Mouse (Mus musculus) liver, embryonic 16.5 days (tissue): ENCODE results near the gene Ptpn6. TPM values are rescaled to one million over a fixed set of nuclear protein-coding genes. Genes with fewer than 3 reads are reported as not detected.

Experiments
- ATAC-seq: fragments of 200-750 bp; cut with Nextera tagmentation; 2 replicates; pipeline ENCODE4 v1.8.0; 2017; ENCODE audit warnings: low read depth, mild to moderate bottlenecking, moderate number of reproducible peaks, moderate library complexity
- H3K27ac ChIP-seq: fragments of 300-500 bp; sonication (generic); 2 replicates; pipeline ENCODE4 v1.5.1; 2014; ENCODE audit warnings: mild to moderate bottlenecking, low read length
- H3K27me3 ChIP-seq: fragments of 300-500 bp; sonication (generic); 2 replicates; pipeline ENCODE4 v1.6.1; 2014; ENCODE audit warnings: low read depth, low read length, mixed read lengths; ENCODE audit not compliant: control insufficient read depth, insufficient read depth
- H3K36me3 ChIP-seq: fragments of 300-500 bp; sonication (generic); 2 replicates; pipeline ENCODE4 v1.6.1; 2014; ENCODE audit warnings: mild to moderate bottlenecking; ENCODE audit not compliant: control insufficient read depth, insufficient read depth
- H3K4me1 ChIP-seq: fragments of 300-500 bp; sonication (generic); 2 replicates; pipeline ENCODE4 v1.6.1; 2014; ENCODE audit warnings: low read depth, low read length, mixed read lengths; ENCODE audit not compliant: control insufficient read depth
- H3K4me2 ChIP-seq: fragments of 300-500 bp; sonication (generic); 2 replicates; pipeline ENCODE4 v1.6.1; 2014; ENCODE audit warnings: low read depth, low read length, mixed read lengths
- H3K4me3 ChIP-seq: fragments of 300-500 bp; sonication (generic); 2 replicates; pipeline ENCODE4 v1.5.1; 2014; ENCODE audit warnings: low read depth, mild to moderate bottlenecking, low read length
- H3K9ac ChIP-seq: fragments of 300-500 bp; sonication (generic); 2 replicates; pipeline ENCODE4 v1.6.1; 2014; ENCODE audit warnings: low read depth, low read length
- H3K9me3 ChIP-seq: fragments of 300-500 bp; sonication (generic); replicated peaks from 2 replicates; pipeline ENCODE4 v1.6.1; 2016; ENCODE audit warnings: low read length; ENCODE audit not compliant: control insufficient read depth
- WGBS: fragments of 180-500 bp; shearing (Covaris S2); extraction: QIAGEN DNeasy Blood & Tissue Kit; methylation state at CpG from one replicate; pipeline ENCODE4 v1.1.7; 2014; ENCODE audit not compliant: insufficient replicate concordance; 5-methylcytosine and 5-hydroxymethylcytosine counted together
- polyA plus RNA-seq: library from polyadenylated mRNA; unstranded; fragments of >200 nt; fragmentation: Nextera tagmentation; extraction: Ambion mirVana; gene quantifications from 2 replicates; pipeline ENCODE4 v1.2.1, GENCODE M21; 2015

The Ptpn6 gene
- polyA plus RNA-seq = 38.2 and 38.3 TPM in 2 replicates

DNA sequence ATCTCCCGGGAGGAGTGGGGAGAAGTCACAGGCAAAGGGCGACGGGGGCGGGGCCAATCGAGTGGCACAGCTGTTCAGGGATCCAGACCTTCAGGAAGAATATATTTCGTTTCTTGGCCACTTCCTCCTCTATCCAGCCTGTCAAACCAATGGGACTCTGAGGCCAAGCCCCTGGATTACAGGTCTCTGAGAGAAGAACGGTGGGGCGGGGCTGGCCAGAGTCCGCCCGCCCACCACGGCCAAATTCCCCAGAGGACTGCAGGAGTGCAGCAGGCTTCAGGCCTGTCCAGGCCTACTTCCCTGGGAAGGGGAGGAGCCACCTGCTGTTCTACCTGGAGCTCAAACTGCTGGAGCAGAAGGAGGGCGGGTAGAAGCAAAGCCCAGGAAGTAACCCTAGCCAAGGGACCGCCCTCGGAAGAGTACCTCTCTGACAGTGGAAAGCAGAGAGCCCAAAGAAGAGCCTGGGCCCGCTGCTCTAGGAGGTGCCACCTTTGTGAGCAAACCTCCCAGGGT is at the start of gene Ptpn6:
Gene Ptpn6, minus strand, starts transcription at position 204 of the 513 bp plus-strand sequence.
- ATAC-seq = peak; percentile 61
- Histone ChIP-seq H3K4me1 (peaks cover 30% of the 10 kb centered on the region), H3K9ac (peak within 1 kb of the TSS; percentile 75), H3K27ac (peak within 1 kb of the TSS; percentile 96), H3K4me2 (peak within 1 kb of the TSS; percentile 95), H3K27me3 (no peaks in the 10 kb centered on the region), H3K36me3 (no peaks in the 10 kb centered on the region), H3K4me3 (peak within 1 kb of the TSS; percentile 37), H3K9me3 (no peaks in the 10 kb centered on the region)
- WGBS = 21% methylated on average over 15 of the region's 15 CpGs

DNA sequence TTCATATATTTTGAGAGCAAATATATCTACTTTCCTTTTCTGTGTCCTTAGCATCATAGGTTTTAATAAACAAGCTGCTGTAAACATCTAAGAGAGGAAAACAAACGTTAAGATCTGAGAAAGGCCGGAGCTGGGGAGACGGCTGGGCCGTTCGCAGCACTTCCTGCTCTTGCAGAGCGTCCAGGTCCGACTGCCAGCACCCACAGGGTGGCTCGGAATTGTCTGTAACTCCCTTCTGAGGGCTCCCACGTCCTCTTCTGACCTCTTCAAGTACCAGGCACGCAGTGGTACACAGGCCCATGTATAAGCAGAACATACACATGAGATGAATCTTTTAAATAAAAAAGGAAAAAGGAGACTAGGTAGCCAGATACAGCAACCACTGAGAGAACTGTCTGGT is 49.2 kb upstream of the Ptpn6 start:
- Histone ChIP-seq H3K36me3 (no peaks in the 10 kb centered on the region), H3K4me3 (no peak overlapping the region), H3K4me2 (no peak overlapping the region), H3K27ac (no peak overlapping the region), H3K4me1 (peaks cover 4% of the 10 kb centered on the region; the same call in 1 of the 2 replicates), H3K27me3 (no peaks in the 10 kb centered on the region), H3K9ac (no peak overlapping the region), H3K9me3 (no peaks in the 10 kb centered on the region)
- no peak for ATAC-seq
- 63% methylated on average over 10 of the region's 10 CpGs for WGBS

DNA sequence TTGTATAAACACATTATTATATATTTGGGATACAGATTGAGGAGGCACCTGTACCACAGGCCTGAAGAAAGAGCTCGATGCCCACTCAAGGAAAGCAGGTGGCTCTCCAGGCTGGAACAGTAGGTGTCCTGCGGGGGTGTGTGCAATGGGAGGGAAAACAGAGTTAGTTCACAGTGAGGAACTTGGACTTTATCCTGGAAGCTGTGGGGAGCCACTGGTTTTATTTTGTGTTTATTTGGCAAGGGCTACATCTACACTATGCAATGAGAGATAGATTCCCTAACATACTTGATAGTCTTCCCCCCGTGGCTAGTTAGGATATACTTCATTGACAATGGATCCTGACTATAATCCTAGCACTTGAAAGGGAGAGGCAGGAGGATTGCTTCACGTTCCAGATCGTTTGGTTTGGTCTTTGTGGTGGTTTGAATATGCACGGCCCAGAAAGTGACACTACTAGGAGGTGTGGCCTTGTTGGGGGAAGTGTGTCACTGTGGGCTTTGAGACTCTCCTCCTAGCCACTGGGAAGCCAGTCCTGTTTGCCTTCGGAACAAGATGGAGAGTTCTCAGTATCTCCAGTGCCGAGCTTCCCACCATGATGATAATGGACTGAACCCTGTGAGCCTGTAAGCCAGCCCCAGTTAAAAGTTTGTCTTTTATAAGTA is 48.4 kb upstream of the Ptpn6 start:
- H3K4me1 ChIP-seq = peaks cover 4% of the 10 kb centered on the region; the same call in 1 of the 2 replicates
- no peak overlapping the region for H3K4me3 ChIP-seq
- ATAC-seq = peak; percentile 66
- H3K27me3 ChIP-seq = no peaks in the 10 kb centered on the region
- H3K36me3 ChIP-seq = no peaks in the 10 kb centered on the region
- H3K9me3 ChIP-seq = no peaks in the 10 kb centered on the region
- H3K9ac ChIP-seq = no peak overlapping the region
- peak overlapping the region; percentile 35; the same call in 1 of the 2 replicates for H3K27ac ChIP-seq
- WGBS = 30% methylated on average over 8 of the region's 8 CpGs
- H3K4me2 ChIP-seq = no peak overlapping the region

DNA sequence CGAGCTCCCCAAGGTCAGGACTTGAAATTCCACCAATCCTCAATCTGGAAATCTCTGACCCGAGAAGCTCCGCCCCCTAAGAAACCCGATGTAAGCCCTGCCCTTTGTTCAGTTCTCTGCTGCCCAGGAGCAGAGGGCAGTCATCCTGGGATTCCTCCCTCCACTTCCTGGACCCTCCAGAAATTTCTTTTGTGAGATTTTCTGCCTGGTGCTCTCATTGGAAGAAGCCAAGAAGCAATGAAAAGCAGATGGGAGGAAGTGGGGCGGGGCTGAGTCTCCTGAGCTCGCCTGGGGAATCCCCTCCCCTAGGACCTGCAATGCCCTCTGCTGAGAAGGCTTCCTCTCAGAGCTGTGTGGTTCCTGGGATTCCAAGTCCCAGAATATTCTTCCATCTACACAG is 43.9 kb upstream of the Ptpn6 start:
- Histone ChIP-seq H3K4me2 (peak overlapping the region; percentile 27; the same call in 1 of the 2 replicates), H3K9me3 (no peaks in the 10 kb centered on the region), H3K27ac (no peak overlapping the region), H3K27me3 (peaks cover 26% of the 10 kb centered on the region), H3K9ac (no peak overlapping the region), H3K36me3 (no peaks in the 10 kb centered on the region), H3K4me3 (peak overlapping the region; percentile 26), H3K4me1 (no peaks in the 10 kb centered on the region; the same call in 1 of the 2 replicates)
- ATAC-seq = 0 out of 2 replicates have a peak, but pooled peaks have one; percentile 16
- WGBS = 12% methylated on average over 6 of the region's 6 CpGs

DNA sequence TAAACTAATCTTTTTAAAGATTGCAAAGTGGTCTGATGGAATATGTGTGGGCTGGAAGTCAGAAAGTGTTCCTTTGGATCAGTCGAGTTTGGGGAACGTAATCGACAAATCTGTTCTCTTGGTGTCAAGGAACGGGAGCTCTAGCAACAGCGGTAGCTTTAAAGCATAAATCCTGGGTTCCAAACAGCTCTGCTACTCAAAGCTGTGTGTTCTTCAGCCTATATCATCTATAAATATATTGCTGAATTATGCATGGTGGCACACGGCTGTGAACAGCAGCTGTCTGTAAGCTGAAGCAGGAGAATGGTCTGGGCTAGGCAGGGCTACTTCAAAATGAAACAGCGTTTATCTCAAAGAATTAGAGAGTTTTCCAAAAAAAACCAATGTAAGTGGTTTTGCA is 42.4 kb upstream of the Ptpn6 start:
- no peak for ATAC-seq
- H3K9ac ChIP-seq = no peak overlapping the region
- H3K4me1 ChIP-seq = no peaks in the 10 kb centered on the region; the same call in 1 of the 2 replicates
- H3K4me2 ChIP-seq = no peak overlapping the region
- WGBS = 66% methylated on average over 7 of the region's 7 CpGs
- no peak overlapping the region for H3K4me3 ChIP-seq
- H3K27ac ChIP-seq = no peak overlapping the region
- H3K36me3 ChIP-seq = no peaks in the 10 kb centered on the region
- peaks cover 26% of the 10 kb centered on the region for H3K27me3 ChIP-seq
- H3K9me3 ChIP-seq = no peaks in the 10 kb centered on the region

DNA sequence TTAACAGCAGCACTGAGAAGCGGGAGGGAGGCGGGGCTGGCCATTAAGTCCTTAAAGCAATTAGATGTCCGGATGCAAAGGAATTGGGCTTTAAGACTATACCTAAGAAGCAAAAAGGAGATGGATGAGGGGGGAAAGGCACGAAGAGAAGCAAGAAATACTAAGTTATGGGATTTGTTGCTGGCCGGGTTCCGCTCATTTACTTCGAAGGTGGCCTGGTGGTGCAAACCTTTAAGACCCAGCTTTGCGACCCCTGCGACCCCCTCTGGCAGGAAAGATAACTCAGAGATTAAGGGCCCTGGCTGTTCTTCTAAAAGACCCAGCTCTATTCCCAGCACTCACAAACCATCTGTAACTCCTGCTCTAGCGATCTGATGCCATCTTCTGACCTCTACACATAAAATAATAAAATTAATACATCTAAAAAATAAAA is 41.5 kb upstream of the Ptpn6 start:
- Histone ChIP-seq H3K9me3 (no peaks in the 10 kb centered on the region), H3K4me3 (peak overlapping the region; percentile 15), H3K9ac (no peak overlapping the region), H3K4me2 (peak overlapping the region; percentile 45), H3K4me1 (no peaks in the 10 kb centered on the region; the same call in 1 of the 2 replicates), H3K36me3 (no peaks in the 10 kb centered on the region), H3K27ac (no peak overlapping the region), H3K27me3 (peaks cover 26% of the 10 kb centered on the region)
- 14% methylated on average over 10 of the region's 10 CpGs for WGBS
- no peak for ATAC-seq

- H3K4me2 ChIP-seq = peak within 1 kb of the TSS; percentile 45
- no peak for ATAC-seq
- no peaks in the 10 kb centered on the region for H3K36me3 ChIP-seq
- WGBS = 2% methylated on average over 23 of the region's 23 CpGs
- peak within 1 kb of the TSS; percentile 15 for H3K4me3 ChIP-seq
- peaks cover 26% of the 10 kb centered on the region for H3K27me3 ChIP-seq
- H3K27ac ChIP-seq = no peak within 1 kb of the TSS
- H3K4me1 ChIP-seq = no peaks in the 10 kb centered on the region; the same call in 1 of the 2 replicates
- H3K9me3 ChIP-seq = no peaks in the 10 kb centered on the region
- H3K9ac ChIP-seq = no peak within 1 kb of the TSS
These were observed 40.9 kb upstream of the Ptpn6 start, which contains the start of gene Lrrc23 for GRCm38 (mm10) chr6:124779222-124779983. TSS of gene Lrrc23 (minus strand) at chr6:124779727.

GRCm38 (mm10) chr6:124770511-124770910 is 32.0 kb upstream of the Ptpn6 start:
- ATAC-seq = no peak
- no peaks in the 10 kb centered on the region for H3K9me3 ChIP-seq
- 70% methylated on average over 15 of the region's 15 CpGs for WGBS
- no peaks in the 10 kb centered on the region for H3K36me3 ChIP-seq
- H3K4me2 ChIP-seq = no peak overlapping the region
- peaks cover 36% of the 10 kb centered on the region for H3K27me3 ChIP-seq
- H3K27ac ChIP-seq = no peak overlapping the region
- H3K4me1 ChIP-seq = peaks cover 13% of the 10 kb centered on the region
- H3K9ac ChIP-seq = no peak overlapping the region
- no peak overlapping the region for H3K4me3 ChIP-seq
